Mouse (Mus musculus): Measurements from ENCODE around the gene Zp1. TPM values are rescaled to one million over a fixed set of nuclear protein-coding genes. Genes with fewer than 3 reads are reported as not detected.

Gene Zp1
- polyA plus RNA-seq, 2 experiments: not detected

GRCm38 (mm10) chr19:10904927-10905727 is 15.3 kb downstream of the Zp1 start:
- Histone ChIP-seq H3K4me1 (ENCODE audit: control insufficient read depth, insufficient read depth, low read length) (peaks cover 5% of the 10 kb centered on the region), H3K4me3 (replicated peaks; ENCODE audit: low read length) (no peak overlapping the region), H3K9ac (ENCODE audit: low read depth, low read length, severe bottlenecking) (no peak overlapping the region), H3K36me3 (ENCODE audit: control insufficient read depth, insufficient read depth, low read length) (peaks cover 79% of the 10 kb centered on the region), H3K4me2 (replicated peaks; ENCODE audit: low read depth, low read length, severe bottlenecking) (0 out of 2 replicates have a peak overlapping the region, but pooled peaks have one; percentile 1), H3K27me3 (ENCODE audit: control insufficient read depth, insufficient read depth, low read length) (no peaks in the 10 kb centered on the region), H3K9me3 (ENCODE audit: control insufficient read depth, low read length) (no peaks in the 10 kb centered on the region), H3K27ac (replicated peaks; ENCODE audit: low read depth, low read length) (0 out of 2 replicates have a peak overlapping the region, but pooled peaks have one; percentile 33)
- DNase-seq (ENCODE audit: low spot score): peak; percentile 28
- peak; percentile 64 for ATAC-seq (ENCODE audit: low FRiP score, low read depth)
- 53% methylated on average over 7 of the region's 7 CpGs for WGBS
- no peak for TF ChIP-seq POLR2A (IDR thresholded peaks at IDR 0.05; ENCODE audit: borderline replicate concordance, extremely low read depth, insufficient read depth, insufficient read length)

- TF ChIP-seq POLR2A (IDR thresholded peaks at IDR 0.05; ENCODE audit: borderline replicate concordance, extremely low read depth, insufficient read depth, insufficient read length): no peak
- no peak overlapping the region for H3K4me2 ChIP-seq (replicated peaks; ENCODE audit: low read depth, low read length, severe bottlenecking)
- H3K4me1 ChIP-seq (ENCODE audit: control insufficient read depth, insufficient read depth, low read length): peaks cover under 1% of the 10 kb centered on the region; the same call in 1 of the 2 replicates
- 0 out of 2 replicates have a peak overlapping the region, but pooled peaks have one; percentile 33 for H3K27ac ChIP-seq (replicated peaks; ENCODE audit: low read depth, low read length)
- peaks cover 85% of the 10 kb centered on the region for H3K36me3 ChIP-seq (ENCODE audit: control insufficient read depth, insufficient read depth, low read length)
- WGBS: 87% methylated on average over 5 of the region's 5 CpGs
- ATAC-seq (ENCODE audit: low FRiP score, low read depth) (no peak), DNase-seq (ENCODE audit: low spot score) (no peak)
- no peak overlapping the region for H3K4me3 ChIP-seq (replicated peaks; ENCODE audit: low read length)
- H3K27me3 ChIP-seq (ENCODE audit: control insufficient read depth, insufficient read depth, low read length): no peaks in the 10 kb centered on the region
- no peaks in the 10 kb centered on the region for H3K9me3 ChIP-seq (ENCODE audit: control insufficient read depth, low read length)
- H3K9ac ChIP-seq (ENCODE audit: low read depth, low read length, severe bottlenecking): no peak overlapping the region
These were observed 15.9 kb downstream of the Zp1 start for GRCm38 (mm10) chr19:10904512-10904911.

GRCm38 (mm10) chr19:10901046-10901445 is 19.4 kb downstream of the Zp1 start:
- Histone ChIP-seq H3K4me2 (replicated peaks; ENCODE audit: low read depth, low read length, severe bottlenecking) (no peak overlapping the region), H3K36me3 (ENCODE audit: control insufficient read depth, insufficient read depth, low read length) (peaks cover 81% of the 10 kb centered on the region), H3K9ac (ENCODE audit: low read depth, low read length, severe bottlenecking) (no peak overlapping the region), H3K4me3 (replicated peaks; ENCODE audit: low read length) (no peak overlapping the region), H3K27me3 (ENCODE audit: control insufficient read depth, insufficient read depth, low read length) (no peaks in the 10 kb centered on the region), H3K27ac (replicated peaks; ENCODE audit: low read depth, low read length) (no peak overlapping the region), H3K4me1 (ENCODE audit: control insufficient read depth, insufficient read depth, low read length) (peaks cover 5% of the 10 kb centered on the region; the same call in 1 of the 2 replicates), H3K9me3 (ENCODE audit: control insufficient read depth, low read length) (no peaks in the 10 kb centered on the region)
- TF ChIP-seq POLR2A (IDR thresholded peaks at IDR 0.05; ENCODE audit: borderline replicate concordance, extremely low read depth, insufficient read depth, insufficient read length): no peak
- ATAC-seq (ENCODE audit: low FRiP score, low read depth) (no peak), DNase-seq (ENCODE audit: low spot score) (no peak)
- 96% methylated on average over 5 of the region's 5 CpGs for WGBS

- no peak overlapping the region for H3K9ac ChIP-seq (ENCODE audit: low read depth, low read length, severe bottlenecking)
- H3K36me3 ChIP-seq (ENCODE audit: control insufficient read depth, insufficient read depth, low read length): peaks cover 74% of the 10 kb centered on the region
- no peak overlapping the region for H3K27ac ChIP-seq (replicated peaks; ENCODE audit: low read depth, low read length)
- H3K4me2 ChIP-seq (replicated peaks; ENCODE audit: low read depth, low read length, severe bottlenecking): no peak overlapping the region
- ATAC-seq (ENCODE audit: low FRiP score, low read depth) (no peak), DNase-seq (ENCODE audit: low spot score) (no peak)
- WGBS: 88% methylated on average over 6 of the region's 6 CpGs
- H3K4me3 ChIP-seq (replicated peaks; ENCODE audit: low read length): no peak overlapping the region
- peaks cover 7% of the 10 kb centered on the region; the same call in 1 of the 2 replicates for H3K4me1 ChIP-seq (ENCODE audit: control insufficient read depth, insufficient read depth, low read length)
- H3K9me3 ChIP-seq (ENCODE audit: control insufficient read depth, low read length): no peaks in the 10 kb centered on the region
- TF ChIP-seq POLR2A (IDR thresholded peaks at IDR 0.05; ENCODE audit: borderline replicate concordance, extremely low read depth, insufficient read depth, insufficient read length): no peak
- H3K27me3 ChIP-seq (ENCODE audit: control insufficient read depth, insufficient read depth, low read length): no peaks in the 10 kb centered on the region
These were observed 20.1 kb downstream of the Zp1 start for GRCm38 (mm10) chr19:10900315-10900714.

- H3K9me3 ChIP-seq (ENCODE audit: control insufficient read depth, low read length): no peaks in the 10 kb centered on the region
- no peak overlapping the region for H3K4me3 ChIP-seq (replicated peaks; ENCODE audit: low read length)
- H3K9ac ChIP-seq (ENCODE audit: low read depth, low read length, severe bottlenecking): no peak overlapping the region
- H3K36me3 ChIP-seq (ENCODE audit: control insufficient read depth, insufficient read depth, low read length): peaks cover 46% of the 10 kb centered on the region
- TF ChIP-seq POLR2A (IDR thresholded peaks at IDR 0.05; ENCODE audit: borderline replicate concordance, extremely low read depth, insufficient read depth, insufficient read length): no peak
- H3K4me2 ChIP-seq (replicated peaks; ENCODE audit: low read depth, low read length, severe bottlenecking): no peak overlapping the region
- H3K4me1 ChIP-seq (ENCODE audit: control insufficient read depth, insufficient read depth, low read length): peaks cover 11% of the 10 kb centered on the region; the same call in 1 of the 2 replicates
- no peak overlapping the region for H3K27ac ChIP-seq (replicated peaks; ENCODE audit: low read depth, low read length)
- H3K27me3 ChIP-seq (ENCODE audit: control insufficient read depth, insufficient read depth, low read length): no peaks in the 10 kb centered on the region
- DNase-seq (ENCODE audit: low spot score): no peak
- 88% methylated on average over 8 of the region's 8 CpGs for WGBS
- no peak for ATAC-seq (ENCODE audit: low FRiP score, low read depth)
These were observed 22.9 kb downstream of the Zp1 start for GRCm38 (mm10) chr19:10897491-10897890.

Measured in limb, embryonic 14.5 days (tissue).